Mouse (Mus musculus): Measurements from ENCODE around the gene Tnfsf4. TPM values are rescaled to one million over a fixed set of nuclear protein-coding genes. Genes with fewer than 3 reads are reported as not detected.

Tnfsf4 gene
- not detected in 2 replicates for polyA plus RNA-seq (2016; fragmentation: Nextera tagmentation; extraction: Ambion mirVana)

DNA sequence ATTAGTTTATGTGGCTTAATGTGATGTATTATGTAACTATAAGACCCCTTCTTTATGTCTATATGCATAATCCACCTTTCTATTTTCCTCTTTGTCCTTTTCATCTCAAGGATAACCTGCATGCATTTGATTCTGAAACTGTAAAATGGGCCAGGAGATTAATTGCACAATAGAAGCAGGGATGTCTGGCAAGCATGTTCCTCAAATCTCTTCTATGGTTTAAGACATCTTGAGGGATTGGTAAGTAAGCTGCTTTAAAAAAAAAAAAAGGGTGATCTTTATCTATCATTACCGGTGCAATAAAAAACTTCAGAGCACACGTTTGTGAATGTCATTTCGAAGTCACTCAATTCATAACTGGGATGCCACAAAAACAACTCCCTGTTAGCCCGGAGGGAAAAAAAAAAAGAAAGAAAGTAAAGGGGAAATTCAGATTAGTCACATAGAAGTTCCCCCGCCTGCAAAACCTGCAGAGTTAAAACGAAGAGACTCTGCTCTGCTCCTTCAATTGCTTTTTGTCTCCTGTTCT is at the start of gene Tnfsf4:
Gene Tnfsf4 (plus strand): TSS at position 479 of the 529 bp plus-strand sequence.
- Histone ChIP-seq H3K27ac (no peak within 1 kb of the TSS), H3K36me3 (no peaks in the 10 kb centered on the region), H3K27me3 (ENCODE audit: insufficient read depth, poor library complexity, severe bottlenecking) (no peaks in the 10 kb centered on the region), H3K4me1 (no peaks in the 10 kb centered on the region), H3K9me3 (no peaks in the 10 kb centered on the region), H3K4me3 (no peak within 1 kb of the TSS)
- DNase-seq (ENCODE audit: low spot score), result no peak
- WGBS, result 73% methylated on average over 6 of the region's 6 CpGs

DNA sequence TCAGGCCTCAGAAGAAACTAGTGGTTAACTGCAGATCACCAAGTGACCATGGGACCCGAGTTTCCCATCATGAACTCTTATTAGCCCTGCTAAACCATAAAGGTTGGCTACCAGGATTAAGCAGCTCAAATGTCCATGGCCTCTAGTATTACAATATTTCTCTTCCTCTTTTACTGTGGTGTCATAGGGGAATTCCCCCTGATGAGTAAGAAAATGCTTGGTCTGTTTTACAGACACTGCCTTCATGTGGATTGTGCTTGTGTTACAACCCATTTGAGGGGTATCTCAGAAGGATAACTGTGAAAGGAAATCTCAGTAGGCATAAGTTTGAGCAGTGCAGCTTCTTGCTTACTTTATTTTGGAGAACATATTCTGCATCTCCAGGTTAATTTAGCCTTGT is 44.2 kb upstream of the Tnfsf4 start:
- WGBS, result 49% methylated on average over 1 of the region's 1 CpGs
- DNase-seq (ENCODE audit: low spot score), result no peak

DNA sequence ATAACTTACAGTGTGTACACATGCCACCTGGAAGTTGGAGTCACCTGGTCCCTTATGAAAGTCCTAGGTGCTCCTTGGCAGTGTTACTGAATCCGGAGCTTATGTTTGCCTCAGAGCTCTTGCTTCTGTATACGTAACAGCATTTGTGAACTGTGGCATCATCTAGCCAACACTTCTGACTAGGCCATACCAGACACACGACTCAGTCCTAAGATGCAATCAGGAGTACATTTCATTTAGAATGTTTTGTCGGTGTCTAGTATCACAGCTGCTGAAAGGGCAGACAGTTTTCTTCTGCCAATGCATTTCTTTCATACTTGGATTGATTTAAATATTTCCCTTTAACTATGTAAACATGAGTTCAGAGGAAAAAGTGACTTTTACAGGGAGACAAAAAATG is 30.2 kb upstream of the Tnfsf4 start:
- Histone ChIP-seq H3K9me3 (no peaks in the 10 kb centered on the region), H3K27ac (no peak overlapping the region), H3K4me3 (no peak overlapping the region), H3K4me1 (no peaks in the 10 kb centered on the region), H3K27me3 (ENCODE audit: insufficient read depth, poor library complexity, severe bottlenecking) (no peaks in the 10 kb centered on the region), H3K36me3 (no peaks in the 10 kb centered on the region)
- no peak for DNase-seq (ENCODE audit: low spot score)
- 79% methylated on average over 4 of the region's 4 CpGs for WGBS

More for the DNA sequence above, 44.2 kb upstream of the Tnfsf4 start:
- Histone ChIP-seq H3K9me3 (no peaks in the 10 kb centered on the region), H3K4me3 (no peak overlapping the region), H3K27ac (no peak overlapping the region), H3K4me1 (no peaks in the 10 kb centered on the region), H3K27me3 (ENCODE audit: insufficient read depth, poor library complexity, severe bottlenecking) (no peaks in the 10 kb centered on the region), H3K36me3 (no peaks in the 10 kb centered on the region)

DNA sequence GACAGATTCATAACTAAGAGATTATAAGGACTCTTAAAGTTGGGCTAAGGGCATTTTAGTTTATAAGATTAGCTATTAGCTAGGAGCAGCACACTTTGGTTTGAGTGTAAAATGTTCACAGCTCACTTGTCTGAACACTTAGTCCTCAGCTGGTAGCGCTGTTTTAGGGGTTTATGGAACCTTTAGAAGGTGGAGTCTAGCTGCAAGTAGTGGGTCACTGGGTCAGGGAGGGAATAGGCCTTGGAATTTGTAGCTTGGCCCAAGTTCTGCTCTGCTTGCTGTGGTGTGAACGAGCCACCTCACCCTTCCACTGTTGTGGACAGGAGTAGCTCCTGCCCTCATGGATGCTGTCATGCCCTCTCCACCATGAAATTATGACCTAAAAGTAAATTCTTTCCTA is 23.3 kb upstream of the Tnfsf4 start:
- Histone ChIP-seq H3K27ac (no peak overlapping the region), H3K36me3 (no peaks in the 10 kb centered on the region), H3K9me3 (no peaks in the 10 kb centered on the region), H3K27me3 (ENCODE audit: insufficient read depth, poor library complexity, severe bottlenecking) (no peaks in the 10 kb centered on the region), H3K4me1 (peaks cover 3% of the 10 kb centered on the region; the same call in 1 of the 2 replicates), H3K4me3 (no peak overlapping the region)
- DNase-seq (ENCODE audit: low spot score), result no peak
- 86% methylated on average over 2 of the region's 2 CpGs for WGBS

DNA sequence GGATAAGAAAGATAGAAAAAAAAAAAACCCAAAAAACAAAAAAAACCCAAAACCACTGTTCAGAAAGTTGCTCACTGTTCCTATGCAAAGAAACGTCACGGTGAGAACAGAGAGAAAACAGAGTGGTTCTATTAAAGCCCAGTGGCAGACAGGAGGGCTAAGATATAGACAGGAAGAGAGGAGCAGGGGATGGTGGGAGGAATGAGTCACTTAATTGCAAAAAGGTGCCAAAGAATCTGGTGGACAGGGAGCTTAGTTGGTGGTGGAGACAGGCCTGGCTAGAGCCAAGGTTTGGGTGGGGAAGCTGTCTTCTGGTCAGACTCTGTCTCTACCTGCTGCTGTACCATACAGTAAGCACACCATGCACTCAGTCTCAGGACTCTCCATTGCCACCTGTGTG is 19.3 kb upstream of the Tnfsf4 start:
- WGBS, result 72% methylated on average over 2 of the region's 2 CpGs
- Histone ChIP-seq H3K4me1 (peaks cover 3% of the 10 kb centered on the region; the same call in 1 of the 2 replicates), H3K4me3 (no peak overlapping the region), H3K36me3 (no peaks in the 10 kb centered on the region), H3K27ac (no peak overlapping the region), H3K27me3 (ENCODE audit: insufficient read depth, poor library complexity, severe bottlenecking) (no peaks in the 10 kb centered on the region), H3K9me3 (no peaks in the 10 kb centered on the region)
- DNase-seq (ENCODE audit: low spot score), result no peak

DNA sequence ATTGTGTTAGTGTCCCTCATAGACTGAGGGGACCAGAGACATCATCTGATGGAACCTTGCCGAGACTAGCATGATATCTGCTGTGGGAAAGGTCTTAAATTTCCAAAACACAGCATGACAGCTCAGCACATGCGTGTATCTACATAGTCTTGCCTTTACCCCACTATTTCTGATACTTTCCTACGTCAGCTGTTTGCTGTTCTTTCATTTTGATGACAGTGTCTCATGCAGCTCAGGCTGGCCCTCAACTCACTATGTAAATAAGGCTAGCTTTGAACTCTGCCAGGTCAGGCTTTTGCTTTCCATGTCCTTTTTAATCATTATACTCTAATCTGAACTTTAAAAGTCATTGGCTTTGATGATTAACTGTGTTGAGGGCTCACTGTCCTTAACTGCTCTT is 16.6 kb upstream of the Tnfsf4 start:
- 77% methylated on average over 3 of the region's 3 CpGs for WGBS
- DNase-seq (ENCODE audit: low spot score), result no peak
- Histone ChIP-seq H3K27me3 (ENCODE audit: insufficient read depth, poor library complexity, severe bottlenecking) (no peaks in the 10 kb centered on the region), H3K9me3 (no peaks in the 10 kb centered on the region), H3K4me1 (peaks cover 3% of the 10 kb centered on the region; the same call in 1 of the 2 replicates), H3K27ac (no peak overlapping the region), H3K36me3 (no peaks in the 10 kb centered on the region), H3K4me3 (no peak overlapping the region)

DNA sequence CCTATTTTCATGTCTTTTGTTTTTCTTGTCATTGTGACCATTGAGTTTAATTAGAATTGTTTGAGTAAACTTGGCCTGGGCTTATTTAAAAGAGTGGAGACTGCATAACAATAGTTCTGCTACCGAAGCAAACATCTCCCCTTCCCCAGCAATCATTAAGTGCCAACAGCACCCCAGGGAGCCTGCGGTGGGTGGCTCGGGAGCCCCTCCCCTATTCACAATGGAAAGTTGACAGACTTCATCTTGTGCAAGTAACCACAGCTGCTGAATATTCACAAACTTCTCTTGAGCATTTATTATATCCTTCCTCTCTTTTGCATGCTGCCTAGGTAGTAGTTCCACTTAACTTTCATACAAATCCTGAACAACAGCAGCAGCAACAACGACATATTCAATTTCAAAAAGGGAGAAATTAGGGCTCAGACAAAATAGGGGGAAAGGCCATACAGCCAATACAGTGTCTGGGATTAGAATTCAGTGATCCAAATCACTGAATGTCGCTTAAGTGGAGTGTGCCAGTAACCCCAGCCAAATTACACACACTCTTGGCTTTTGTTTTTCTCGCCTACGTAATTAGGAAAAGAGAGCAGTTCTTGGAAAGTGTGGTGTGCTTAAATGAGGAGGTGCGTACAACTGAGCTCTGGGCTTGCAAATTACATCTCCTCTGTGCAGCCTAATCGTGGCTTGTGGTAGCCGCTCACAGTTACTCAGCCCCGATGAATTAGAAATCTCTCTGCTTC is 15.4 kb upstream of the Tnfsf4 start:
- Histone ChIP-seq H3K36me3 (no peaks in the 10 kb centered on the region), H3K4me3 (no peak overlapping the region), H3K4me1 (peaks cover 3% of the 10 kb centered on the region; the same call in 1 of the 2 replicates), H3K9me3 (no peaks in the 10 kb centered on the region), H3K27ac (no peak overlapping the region), H3K27me3 (ENCODE audit: insufficient read depth, poor library complexity, severe bottlenecking) (no peaks in the 10 kb centered on the region)
- DNase-seq (ENCODE audit: low spot score), result no peak
- WGBS, result 26% methylated on average over 11 of the region's 11 CpGs

DNA sequence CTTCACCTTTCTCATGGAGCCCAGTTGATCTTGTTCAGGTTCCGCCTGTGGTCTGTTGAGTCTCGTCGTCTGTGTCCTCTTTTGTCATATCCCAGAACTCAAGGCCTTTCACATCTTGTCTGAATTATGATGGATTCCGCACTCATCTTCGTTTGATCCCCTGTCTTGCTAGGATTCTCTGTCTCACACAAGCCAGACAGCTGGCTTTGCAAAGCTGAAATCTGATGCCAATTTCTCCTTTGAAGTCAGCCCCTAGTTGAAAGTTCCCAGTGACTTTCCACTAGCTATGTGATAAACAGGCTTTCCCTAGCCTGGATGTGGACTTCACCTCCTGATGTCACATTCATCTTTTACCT is 14.8 kb upstream of the Tnfsf4 start:
- Histone ChIP-seq H3K4me1 (no peaks in the 10 kb centered on the region), H3K36me3 (no peaks in the 10 kb centered on the region), H3K27ac (no peak overlapping the region), H3K27me3 (ENCODE audit: insufficient read depth, poor library complexity, severe bottlenecking) (no peaks in the 10 kb centered on the region), H3K4me3 (no peak overlapping the region), H3K9me3 (no peaks in the 10 kb centered on the region)
- WGBS, result 39% methylated on average over 5 of the region's 5 CpGs
- DNase-seq (ENCODE audit: low spot score), result no peak

DNA sequence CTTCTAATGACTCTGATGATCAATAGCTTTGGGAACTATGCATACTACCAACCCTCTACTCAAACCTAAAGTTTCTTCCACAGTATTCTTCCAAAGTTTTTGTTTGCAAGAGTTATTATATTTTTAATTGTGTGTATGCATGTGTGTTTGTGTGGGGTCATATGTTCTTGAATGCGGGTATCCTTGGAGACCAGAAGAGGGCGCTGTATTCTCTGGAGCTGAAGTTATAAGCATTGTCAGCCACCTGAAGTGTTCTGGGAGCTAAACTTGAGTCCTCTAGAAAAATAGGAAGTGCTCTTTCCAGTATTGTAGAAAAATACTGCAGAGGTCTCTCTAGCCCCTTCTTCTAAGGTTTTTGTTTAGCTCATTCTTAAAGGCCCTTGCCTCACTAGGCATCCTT is 5.1 kb upstream of the Tnfsf4 start:
- WGBS, result 56% methylated on average over 2 of the region's 2 CpGs
- Histone ChIP-seq H3K4me1 (no peaks in the 10 kb centered on the region), H3K4me3 (no peak overlapping the region), H3K27ac (no peak overlapping the region), H3K36me3 (no peaks in the 10 kb centered on the region), H3K27me3 (ENCODE audit: insufficient read depth, poor library complexity, severe bottlenecking) (no peaks in the 10 kb centered on the region), H3K9me3 (no peaks in the 10 kb centered on the region)
- DNase-seq (ENCODE audit: low spot score), result no peak

DNA sequence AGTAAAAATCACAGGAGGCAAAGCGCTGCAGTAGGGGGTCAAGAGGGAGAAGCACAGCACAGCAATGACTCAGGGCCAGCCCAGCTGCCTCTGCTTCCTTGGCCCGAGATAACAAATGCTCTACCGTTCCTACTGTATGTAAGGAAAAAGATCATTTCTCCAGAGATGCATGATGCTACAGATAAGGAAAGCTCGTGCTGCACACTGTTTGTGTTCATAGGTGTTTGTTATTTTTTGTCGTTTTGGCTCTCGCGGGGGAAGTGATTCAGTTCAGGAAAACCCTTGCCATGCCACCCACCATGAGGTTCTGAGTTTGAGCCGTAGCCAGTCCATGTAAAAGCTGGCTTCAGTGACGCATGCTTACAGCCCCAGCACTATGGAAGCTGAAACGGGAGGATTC is 2.3 kb upstream of the Tnfsf4 start:
- no peaks in the 10 kb centered on the region for H3K27me3 ChIP-seq (ENCODE audit: insufficient read depth, poor library complexity, severe bottlenecking)
- no peak for DNase-seq (ENCODE audit: low spot score)

DNA sequence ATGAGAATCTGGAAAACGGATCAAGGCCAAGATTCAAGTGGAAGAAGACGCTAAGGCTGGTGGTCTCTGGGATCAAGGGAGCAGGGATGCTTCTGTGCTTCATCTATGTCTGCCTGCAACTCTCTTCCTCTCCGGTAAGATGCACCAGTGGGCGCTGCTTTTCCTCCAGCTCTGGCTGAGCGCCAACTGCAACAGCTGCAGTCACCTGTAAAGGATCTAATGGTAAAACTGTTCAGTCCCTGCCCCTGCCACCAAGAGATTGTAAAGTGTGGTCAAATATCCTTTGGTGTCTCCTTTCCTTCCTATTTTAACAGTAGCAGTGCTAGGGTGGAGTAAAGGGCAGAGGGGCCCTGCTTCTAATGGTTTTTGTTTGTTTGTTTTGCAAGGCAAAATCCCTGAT is 401 bp downstream of the Tnfsf4 start:
- Histone ChIP-seq H3K9me3 (no peaks in the 10 kb centered on the region), H3K4me1 (no peaks in the 10 kb centered on the region), H3K4me3 (no peak overlapping the region), H3K27me3 (ENCODE audit: insufficient read depth, poor library complexity, severe bottlenecking) (no peaks in the 10 kb centered on the region), H3K27ac (no peak overlapping the region), H3K36me3 (no peaks in the 10 kb centered on the region)
- no peak for DNase-seq (ENCODE audit: low spot score)
- WGBS, result 57% methylated on average over 5 of the region's 5 CpGs

More for the DNA sequence above, 2.3 kb upstream of the Tnfsf4 start:
- WGBS, result 68% methylated on average over 10 of the region's 10 CpGs
- Histone ChIP-seq H3K27ac (no peak overlapping the region), H3K4me3 (no peak overlapping the region), H3K9me3 (no peaks in the 10 kb centered on the region), H3K4me1 (no peaks in the 10 kb centered on the region), H3K36me3 (no peaks in the 10 kb centered on the region)

DNA sequence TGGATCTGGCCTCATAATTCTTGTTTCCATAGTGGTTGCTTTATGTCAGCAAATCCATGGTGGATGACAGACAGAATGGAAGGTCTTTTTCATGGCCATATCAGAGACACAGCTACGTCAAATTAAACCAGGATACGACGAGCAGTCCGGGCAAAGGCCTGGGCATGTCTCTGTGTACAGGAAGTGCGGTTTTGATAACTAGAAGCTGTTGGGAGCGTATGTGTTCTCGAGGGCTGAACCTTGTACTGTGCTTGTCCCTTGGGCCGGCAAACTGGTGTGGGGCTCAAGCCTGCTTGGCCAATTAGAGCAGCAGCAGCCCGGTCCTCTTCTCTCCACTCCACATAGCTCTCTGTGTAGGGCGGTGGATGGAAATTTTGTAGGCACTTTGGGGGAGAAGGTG is 1.1 kb downstream of the Tnfsf4 start:
- no peaks in the 10 kb centered on the region for H3K4me1 ChIP-seq
- no peak overlapping the region for H3K4me3 ChIP-seq
- no peaks in the 10 kb centered on the region for H3K9me3 ChIP-seq
- DNase-seq (ENCODE audit: low spot score), result no peak
- WGBS, result 64% methylated on average over 10 of the region's 10 CpGs
- H3K27me3 ChIP-seq (ENCODE audit: insufficient read depth, poor library complexity, severe bottlenecking), result no peaks in the 10 kb centered on the region
- no peak overlapping the region for H3K27ac ChIP-seq
- no peaks in the 10 kb centered on the region for H3K36me3 ChIP-seq

DNA sequence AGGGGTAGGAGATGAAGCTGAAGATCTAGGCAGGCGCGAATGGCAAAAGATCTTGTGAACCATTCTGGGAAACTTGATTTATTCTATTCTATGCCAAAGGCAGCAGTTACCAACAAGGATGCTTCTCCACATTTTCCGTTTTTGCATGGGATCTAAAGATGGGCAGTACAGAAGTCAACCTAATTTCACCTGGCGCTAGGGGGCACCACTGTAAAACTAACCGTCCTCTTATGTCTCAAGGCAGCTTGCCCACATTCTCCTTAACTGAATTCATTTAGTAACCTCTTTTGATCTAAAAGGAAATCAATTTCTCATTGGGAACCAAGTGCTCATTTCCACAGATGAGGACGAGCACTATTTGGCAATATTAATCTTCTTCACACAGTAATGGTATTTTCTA is 4.9 kb downstream of the Tnfsf4 start:
- Histone ChIP-seq H3K27ac (no peak overlapping the region), H3K4me1 (no peaks in the 10 kb centered on the region), H3K36me3 (no peaks in the 10 kb centered on the region), H3K27me3 (ENCODE audit: insufficient read depth, poor library complexity, severe bottlenecking) (no peaks in the 10 kb centered on the region), H3K4me3 (no peak overlapping the region), H3K9me3 (no peaks in the 10 kb centered on the region)
- no peak for DNase-seq (ENCODE audit: low spot score)
- WGBS, result 26% methylated on average over 6 of the region's 6 CpGs

DNA sequence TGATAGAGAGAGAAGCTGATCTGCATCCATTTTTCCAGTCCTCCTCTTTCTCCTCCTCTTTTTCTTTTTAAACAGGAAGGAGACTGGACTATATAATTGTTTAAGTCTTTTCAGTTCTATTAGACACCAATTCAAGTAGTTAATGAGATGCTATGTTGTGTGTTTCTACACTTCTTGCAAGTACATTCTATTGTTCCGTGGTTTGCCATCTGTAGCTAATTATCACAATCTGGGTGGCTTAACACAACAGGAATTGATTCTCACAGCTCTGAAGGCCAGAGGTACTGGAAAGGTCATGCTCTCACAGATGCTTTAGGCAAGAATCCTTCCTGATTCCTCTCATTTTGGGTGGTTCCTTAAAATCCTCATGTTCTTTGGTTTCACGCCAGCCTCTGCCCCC is 7.9 kb downstream of the Tnfsf4 start:
- no peaks in the 10 kb centered on the region for H3K9me3 ChIP-seq
- H3K36me3 ChIP-seq, result no peaks in the 10 kb centered on the region
- DNase-seq (ENCODE audit: low spot score), result no peak
- no peaks in the 10 kb centered on the region for H3K27me3 ChIP-seq (ENCODE audit: insufficient read depth, poor library complexity, severe bottlenecking)
- no peaks in the 10 kb centered on the region for H3K4me1 ChIP-seq
- H3K27ac ChIP-seq, result no peak overlapping the region
- 56% methylated on average over 2 of the region's 2 CpGs for WGBS
- H3K4me3 ChIP-seq, result no peak overlapping the region
